Mouse (Mus musculus) layer of hippocampus, postnatal 25 days (tissue): ENCODE data around the gene Mpeg1. TPM values are rescaled to one million over a fixed set of nuclear protein-coding genes. Genes with fewer than 3 reads are reported as not detected.

Experiments
- DNase-seq, 2 experiments: peaks; one replicate each; pipeline ENCODE4 v3.0.0; 2022; ENCODE audit warnings: mixed read lengths in 2 of 2, low spot score in 1 of 2; ENCODE audit errors: extremely low spot score in 1 of 2
- total RNA-seq, 2 experiments: library from RNA; stranded (reverse); gene quantifications; 2 replicates each; pipeline ENCODE4 v1.2.3; 2021

Gene Mpeg1
- total RNA-seq, 2 experiments from 2014 or later = 8.1 to 9.5 TPM

DNA sequence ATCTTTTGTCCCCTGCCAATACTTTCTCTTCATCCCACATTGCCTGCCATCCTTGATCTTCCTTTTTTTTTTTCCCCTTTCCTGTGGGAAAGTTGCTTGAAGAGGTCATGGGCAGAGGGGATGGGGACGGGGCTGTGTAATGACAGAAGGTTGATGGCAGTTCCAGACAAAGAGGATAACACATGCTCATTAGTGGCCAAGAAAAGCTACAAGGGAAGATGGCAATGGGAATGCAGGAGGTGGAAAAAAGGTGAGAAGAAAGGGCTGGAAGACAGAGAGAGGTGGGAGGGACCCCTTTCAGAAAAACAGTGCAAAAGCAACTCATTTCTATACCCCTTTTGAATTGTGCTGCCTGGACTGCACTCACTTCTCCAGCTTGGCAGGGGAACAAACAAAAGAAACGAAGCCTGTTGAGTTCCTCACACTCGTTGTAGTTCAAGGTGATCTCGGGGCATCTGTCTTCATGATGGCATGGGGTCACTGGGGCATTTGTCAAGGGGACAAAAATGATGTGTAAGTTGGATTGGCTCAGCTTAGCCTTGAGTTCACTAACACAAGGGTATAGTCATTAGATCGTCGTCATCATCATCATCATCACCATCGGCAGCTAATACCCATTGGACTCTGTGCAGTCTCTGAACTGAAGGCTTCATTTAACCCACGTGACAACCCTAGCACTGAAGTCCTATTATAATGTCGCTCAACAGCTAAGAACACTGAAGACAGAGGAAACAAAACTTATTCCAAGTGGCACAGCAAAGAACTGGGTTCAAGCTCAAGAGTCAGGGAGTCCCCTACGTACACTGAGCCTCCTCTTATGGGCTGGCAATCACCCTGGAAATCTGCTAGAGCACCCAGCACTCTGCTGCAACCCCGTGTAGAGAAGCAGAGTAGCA lies 29.3 kb downstream of the Mpeg1 start:
- DNase-seq = no peak

GRCm38 (mm10) chr19:12491636-12492035 lies 31.1 kb downstream of the Mpeg1 start:
- no peak for DNase-seq

GRCm38 (mm10) chr19:12493453-12494186 lies 33.0 kb downstream of the Mpeg1 start:
- DNase-seq = no peak

DNA sequence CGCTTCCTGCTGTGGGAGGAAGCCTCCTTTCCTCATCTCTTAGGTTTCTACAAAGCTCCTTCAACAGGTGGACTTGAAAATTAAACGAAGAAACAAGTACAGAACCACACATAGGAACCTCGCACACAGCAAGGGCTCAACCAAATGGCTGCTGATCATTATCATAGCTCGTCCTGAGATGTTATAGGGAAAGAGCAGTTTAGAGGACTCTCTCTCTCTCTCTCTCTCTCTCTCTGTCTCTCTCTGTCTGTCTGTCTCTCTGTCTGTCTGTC lies 33.5 kb downstream of the Mpeg1 start:
- DNase-seq = no peak

DNA sequence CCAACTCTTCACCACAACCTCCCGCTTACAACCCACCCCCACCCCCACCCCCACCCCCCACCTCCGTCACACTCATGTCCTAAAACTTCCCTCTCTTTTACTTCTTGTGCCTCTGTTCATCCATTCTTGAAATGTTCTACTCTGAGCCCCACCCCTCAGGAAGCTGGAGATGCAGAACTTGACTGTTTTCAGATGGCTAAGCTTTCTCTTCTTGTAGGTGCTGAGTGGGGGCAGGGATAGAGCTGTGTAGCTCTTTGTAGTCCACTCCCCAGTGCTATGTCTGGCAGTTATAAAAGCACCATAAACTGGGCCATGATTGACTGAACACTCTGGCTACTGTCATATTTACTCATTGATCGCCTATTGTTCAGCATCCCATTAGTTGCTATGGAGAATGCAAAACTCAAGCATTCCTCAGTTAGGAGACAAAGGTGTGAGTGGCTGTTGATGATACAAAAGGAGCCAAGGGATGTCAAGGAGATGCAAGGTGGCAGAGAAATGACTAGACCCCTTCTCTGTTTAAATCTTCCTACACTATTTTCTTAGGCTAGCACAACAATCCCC lies 34.5 kb downstream of the Mpeg1 start:
- DNase-seq = no peak

- DNase-seq = no peak
These were observed 35.7 kb downstream of the Mpeg1 start for GRCm38 (mm10) chr19:12496241-12496640.

DNA sequence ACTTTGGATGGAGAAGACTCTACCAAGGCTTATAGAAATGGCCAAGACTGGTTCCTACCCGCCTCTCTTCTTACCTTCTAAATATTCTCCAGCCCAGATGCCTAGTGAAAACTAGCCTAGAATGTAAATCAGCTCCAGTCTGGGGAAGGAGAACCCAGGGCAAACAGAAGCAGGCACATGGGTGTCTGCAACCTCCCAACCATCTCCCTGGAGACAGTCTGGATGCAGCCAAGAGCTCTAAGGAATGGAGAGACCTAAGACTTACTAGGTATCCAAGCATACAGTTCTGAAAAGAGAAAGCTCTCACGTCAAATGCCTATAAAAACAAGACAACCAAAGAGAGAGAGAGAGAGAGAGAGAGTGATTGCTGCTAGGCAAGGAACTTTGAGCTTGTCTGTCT lies 37.3 kb downstream of the Mpeg1 start:
- no peak for DNase-seq

DNA sequence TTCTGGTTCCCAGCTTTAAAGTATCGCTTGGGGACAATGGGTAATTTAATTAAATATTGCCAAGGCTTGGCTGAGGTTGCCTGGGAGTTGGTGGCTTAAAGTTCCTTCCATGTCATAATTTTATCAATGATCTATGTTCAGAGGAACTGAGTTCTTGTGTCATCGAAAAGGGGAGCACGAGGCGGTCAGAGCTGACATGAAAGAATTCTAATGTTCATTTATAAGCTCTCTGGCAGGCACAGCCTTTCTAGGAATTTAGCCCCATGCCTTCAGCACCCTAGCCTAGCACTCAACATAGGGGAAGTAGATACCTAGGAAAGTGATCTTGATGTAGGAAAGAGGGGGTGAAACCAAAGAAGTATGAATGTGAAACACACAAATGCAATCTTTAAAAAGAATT lies 37.7 kb downstream of the Mpeg1 start:
- no peak for DNase-seq

DNA sequence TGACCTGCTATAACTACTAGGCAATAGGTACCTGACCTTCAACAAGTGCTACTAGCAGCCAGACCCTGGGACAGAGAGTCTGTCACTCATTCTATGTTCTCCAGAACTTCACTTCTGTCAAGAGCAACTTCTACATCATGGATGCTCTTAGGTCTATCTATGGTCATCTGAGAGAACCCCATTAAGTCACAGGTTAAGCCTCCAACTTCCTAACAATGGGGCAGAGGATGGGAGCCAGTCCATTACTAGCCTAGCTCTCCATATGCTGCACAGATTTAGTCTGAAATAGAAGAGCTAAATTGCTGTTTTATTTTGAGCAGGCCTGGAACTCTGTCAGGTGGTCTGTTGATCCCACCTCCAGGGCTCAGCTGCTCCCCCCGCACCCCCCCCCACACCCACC lies 38.4 kb downstream of the Mpeg1 start:
- no peak for DNase-seq

GRCm38 (mm10) chr19:12499485-12499884 lies 38.9 kb downstream of the Mpeg1 start:
- DNase-seq = no peak

DNA sequence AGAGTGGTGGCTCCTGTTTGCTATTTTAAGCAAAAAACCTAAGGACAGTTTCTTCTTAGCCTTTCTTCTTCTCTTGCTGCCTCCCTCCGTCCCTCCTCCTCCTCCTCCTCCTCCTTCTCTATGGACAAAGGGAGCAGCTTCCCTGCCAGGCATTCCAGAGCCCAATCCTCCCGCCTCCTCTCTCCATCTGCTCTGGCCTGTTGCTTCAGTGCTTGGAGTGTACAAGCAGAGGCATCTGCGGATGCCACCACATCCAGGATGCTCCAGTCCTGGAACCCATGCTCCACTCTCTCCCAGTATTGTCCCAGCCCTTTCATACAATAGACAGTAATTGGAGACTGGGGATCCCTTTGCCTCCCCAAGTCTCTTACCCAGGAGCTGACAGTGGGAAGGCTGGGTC lies 39.5 kb downstream of the Mpeg1 start:
- peak in 1 of 2 experiments; percentile 55 for DNase-seq

DNA sequence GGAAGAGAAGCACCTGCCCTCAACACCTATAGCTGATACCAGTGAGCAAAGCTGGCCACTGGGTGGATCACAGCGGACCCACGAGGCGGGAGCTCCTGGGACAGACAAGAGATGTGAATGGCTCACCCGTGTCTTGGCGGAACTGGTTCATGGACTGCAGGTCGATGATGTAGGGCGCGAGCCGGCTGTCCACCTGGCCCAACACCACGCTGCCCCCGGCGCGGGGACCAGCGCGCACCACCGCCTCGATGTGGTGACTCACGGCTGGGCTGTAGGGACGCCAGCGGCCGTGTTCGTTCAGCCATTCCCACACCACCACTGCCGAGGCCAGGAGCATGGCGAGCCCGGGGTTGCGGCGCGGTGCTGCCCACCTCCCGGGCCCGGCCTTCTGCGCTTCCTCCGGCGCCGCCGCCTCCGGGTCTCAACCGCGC lies 40.3 kb downstream of the Mpeg1 start:
- DNase-seq = peak in 1 of 2 experiments; percentile 48

GRCm38 (mm10) chr19:12501370-12502347 lies 41.1 kb downstream of the Mpeg1 start, which contains the start of gene Dtx4:
Dtx4 (minus strand) TSS chr19:12501454.
- peak; percentile 89 to 96 for DNase-seq

GRCm38 (mm10) chr19:12502756-12503155 lies 42.2 kb downstream of the Mpeg1 start:
- no peak for DNase-seq

DNA sequence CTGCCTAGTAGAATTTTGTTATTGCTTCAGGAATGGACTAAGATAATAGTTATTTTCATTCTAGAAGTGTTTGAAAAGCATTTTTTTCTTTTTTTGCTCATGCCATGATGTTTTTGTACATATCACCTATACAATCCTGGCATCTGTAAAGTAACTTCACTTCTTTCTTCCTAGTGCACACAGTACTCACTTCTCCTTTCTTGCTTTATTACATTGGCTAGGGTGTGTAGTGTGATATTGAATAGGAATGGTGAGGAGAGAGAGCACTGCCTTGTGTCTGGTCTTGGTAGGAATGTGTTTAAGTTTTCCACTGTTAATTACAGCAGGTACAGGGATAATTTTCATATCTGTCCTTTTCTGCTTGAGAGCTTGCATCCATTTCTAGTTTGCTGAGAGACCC lies 54.0 kb downstream of the Mpeg1 start:
- DNase-seq = no peak

Other genes with a start within 250 kb of the Mpeg1 start
- not detected for gene Olfr1432, start 228.2 kb upstream of the Mpeg1 start, total RNA-seq
- not detected for gene Olfr262, start 219.1 kb upstream of the Mpeg1 start, total RNA-seq
- not detected for gene Olfr235, start 199.7 kb upstream of the Mpeg1 start, total RNA-seq
- gene Olfr1434, start 180.9 kb upstream of the Mpeg1 start, total RNA-seq = not detected
- gene Olfr1436, start 161.6 kb upstream of the Mpeg1 start, total RNA-seq = not detected
- not detected for gene Olfr1437, start 135.7 kb upstream of the Mpeg1 start, total RNA-seq
- not detected for gene Olfr1438-ps1, start 124.9 kb upstream of the Mpeg1 start, total RNA-seq
- gene Olfr1440, start 73.5 kb upstream of the Mpeg1 start, total RNA-seq = not detected
- not detected for gene Olfr1441, start 43.3 kb upstream of the Mpeg1 start, total RNA-seq
- not detected for gene Pfpl, start 32.9 kb upstream of the Mpeg1 start, total RNA-seq
- 10 to 100 TPM; 32.8 to 34.8 TPM for gene Dtx4, start 40.7 kb downstream of the Mpeg1 start, total RNA-seq
- gene Fam111a, start 85.0 kb downstream of the Mpeg1 start, total RNA-seq = 1 to 10 TPM; 1.3 to 2.0 TPM
- not detected for gene Gm4952, start 139.2 kb downstream of the Mpeg1 start, total RNA-seq
- under 1 TPM in 1 of 2 experiments, not detected in 1; 0.22 TPM for gene Glyat, start 172.5 kb downstream of the Mpeg1 start, total RNA-seq
- gene Olfr1442, start 209.7 kb downstream of the Mpeg1 start, total RNA-seq = not detected
- not detected for gene Olfr1443, start 217.3 kb downstream of the Mpeg1 start, total RNA-seq
- gene Keg1, start 235.0 kb downstream of the Mpeg1 start, total RNA-seq = not detected